Mouse (Mus musculus) testis, adult 2 months (tissue): ENCODE measurements around the gene Rpp25.

ENCODE experiments used
- CTCF ChIP-seq: fragments of 200-500 bp; IDR thresholded peaks from 2 replicates; pipeline ENCODE4 v1.5.1; 2012; ENCODE audit warnings: low read depth, mild to moderate bottlenecking, inconsistent platforms, low read length, moderate library complexity; ENCODE audit not compliant: control insufficient read depth, insufficient read depth, insufficient replicate concordance
- POLR2A ChIP-seq: fragments of 200-500 bp; IDR thresholded peaks from 2 replicates; pipeline ENCODE4 v1.6.1; 2012; ENCODE audit warnings: low read depth, mild to moderate bottlenecking, inconsistent platforms, low read length, moderate library complexity; ENCODE audit not compliant: control insufficient read depth

DNA sequence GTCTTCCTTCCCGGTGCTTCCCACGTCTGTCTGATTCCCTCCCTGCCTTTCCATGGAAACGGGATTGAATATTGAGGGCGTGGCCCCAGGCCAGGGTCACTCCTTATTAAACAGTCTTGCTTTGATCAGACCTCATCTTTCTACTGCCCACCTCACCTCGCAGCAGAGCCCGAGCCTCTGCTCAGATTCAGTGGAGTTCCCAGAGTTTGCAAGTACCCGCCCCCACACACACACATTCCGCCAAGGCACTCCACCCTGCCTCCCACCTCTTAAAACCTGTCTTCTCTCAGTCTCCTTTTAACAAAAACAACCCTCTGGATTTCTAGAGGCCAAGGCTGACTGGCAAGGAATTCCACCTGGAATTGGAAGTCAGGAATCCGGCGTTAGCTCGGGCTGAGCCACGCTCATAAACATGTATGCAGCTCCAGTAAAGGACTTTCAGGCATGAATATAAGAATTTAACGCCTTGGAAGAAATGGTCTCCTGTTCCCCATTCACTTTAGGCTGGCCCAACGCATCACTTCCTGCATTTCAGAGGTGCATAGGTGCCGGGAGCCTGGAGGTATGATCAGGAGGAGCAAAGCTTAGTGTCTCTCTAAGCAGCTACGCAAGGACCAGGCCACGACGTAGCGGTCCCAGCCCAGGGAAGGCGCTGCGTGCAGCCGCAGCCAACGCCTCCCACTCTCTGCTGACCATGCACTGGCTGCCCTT is 760 bp upstream of the Rpp25 start:
- TF ChIP-seq CTCF: no peak
- TF ChIP-seq POLR2A: no peak
